Mouse (Mus musculus): Measurements from ENCODE around the gene 4930519P11Rik.

The 4930519P11Rik gene

GRCm38 (mm10) chr2:154617061-154617460, 3.8 kb upstream of the 4930519P11Rik start:
- Histone ChIP-seq H3K9me3 (ENCODE audit: low read length) (no peaks in the 10 kb centered on the region), H3K27me3 (ENCODE audit: insufficient read depth, low read length) (no peaks in the 10 kb centered on the region), H3K4me3 (replicated peaks; ENCODE audit: low read length) (no peak overlapping the region), H3K4me1 (replicated peaks; ENCODE audit: low read depth, low read length) (peaks cover 40% of the 10 kb centered on the region), H3K36me3 (ENCODE audit: insufficient read depth, low read length) (peaks cover 10% of the 10 kb centered on the region; the same call in 1 of the 2 replicates)
- no peak for TF ChIP-seq NANOG (IDR thresholded peaks at IDR 0.05; ENCODE audit: borderline replicate concordance, low read length)

- Histone ChIP-seq H3K27me3 (ENCODE audit: insufficient read depth, low read length) (no peaks in the 10 kb centered on the region), H3K4me3 (replicated peaks; ENCODE audit: low read length) (no peak overlapping the region), H3K9me3 (ENCODE audit: low read length) (no peaks in the 10 kb centered on the region), H3K4me1 (replicated peaks; ENCODE audit: low read depth, low read length) (peaks cover 46% of the 10 kb centered on the region), H3K36me3 (ENCODE audit: insufficient read depth, low read length) (0 out of 2 replicates have a peak, but pooled peaks cover 5% of the 10 kb centered on the region)
- no peak for TF ChIP-seq POU5F1 (IDR thresholded peaks at IDR 0.05; ENCODE audit: borderline replicate concordance, low read length)
- TF ChIP-seq CTCF (conservative IDR thresholded peaks at IDR 0.05; ENCODE audit: low read length), result no peak
- no peak for TF ChIP-seq NANOG (IDR thresholded peaks at IDR 0.05; ENCODE audit: borderline replicate concordance, low read length)
Observed at GRCm38 (mm10) chr2:154615674-154616073, 2.4 kb upstream of the 4930519P11Rik start.

DNA sequence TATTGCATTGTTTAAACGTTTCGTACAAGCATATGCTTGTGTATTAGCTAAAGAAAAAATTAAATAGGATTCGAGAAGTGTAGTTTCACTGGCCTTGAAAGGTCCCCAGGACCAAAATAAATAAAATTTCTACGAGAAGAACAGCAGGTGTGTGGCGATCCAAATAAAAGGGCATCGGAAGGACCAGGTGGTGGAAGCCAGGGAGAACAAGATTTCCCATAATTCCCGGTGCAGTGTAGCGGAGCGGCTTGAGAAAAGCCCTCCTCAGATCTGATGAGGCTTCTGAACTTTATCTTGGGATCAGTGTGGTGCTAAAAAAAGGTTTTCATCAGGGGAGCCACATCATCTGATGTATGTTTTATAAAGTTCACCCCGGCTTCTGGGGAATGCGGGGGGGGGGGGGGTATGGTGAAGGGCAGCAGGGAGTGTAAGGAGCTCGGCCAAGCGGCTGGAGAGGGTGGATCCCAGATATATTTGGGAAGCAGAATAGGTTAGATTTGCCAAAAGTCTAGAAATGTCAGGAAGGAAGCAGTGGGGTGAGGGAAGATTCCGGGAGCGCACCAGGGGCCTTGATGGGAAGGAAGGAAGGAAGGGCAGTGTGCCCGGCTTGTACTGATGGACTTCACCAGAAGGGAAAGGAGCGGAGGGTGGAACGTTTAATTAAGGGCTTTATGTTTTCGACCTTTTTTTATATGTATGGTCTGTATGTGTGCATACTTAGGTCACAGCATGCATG, 1.8 kb upstream of the 4930519P11Rik start:
- peak overlapping the region; percentile 84 for H3K4me3 ChIP-seq (replicated peaks; ENCODE audit: low read length)
- TF ChIP-seq CTCF (conservative IDR thresholded peaks at IDR 0.05; ENCODE audit: low read length) (no peak), POU5F1 (IDR thresholded peaks at IDR 0.05; ENCODE audit: borderline replicate concordance, low read length) (no peak), NANOG (IDR thresholded peaks at IDR 0.05; ENCODE audit: borderline replicate concordance, low read length) (no peak)

GRCm38 (mm10) chr2:154609050-154609767, 4.0 kb downstream of the 4930519P11Rik start:
- H3K4me1 ChIP-seq (replicated peaks; ENCODE audit: low read depth, low read length), result peaks cover 41% of the 10 kb centered on the region
- no peak overlapping the region for H3K4me3 ChIP-seq (replicated peaks; ENCODE audit: low read length)
- TF ChIP-seq POU5F1 (IDR thresholded peaks at IDR 0.05; ENCODE audit: borderline replicate concordance, low read length), result no peak
- TF ChIP-seq NANOG (IDR thresholded peaks at IDR 0.05; ENCODE audit: borderline replicate concordance, low read length), result no peak
- no peak for TF ChIP-seq CTCF (conservative IDR thresholded peaks at IDR 0.05; ENCODE audit: low read length)
- H3K36me3 ChIP-seq (ENCODE audit: insufficient read depth, low read length), result no peaks in the 10 kb centered on the region
- H3K27me3 ChIP-seq (ENCODE audit: insufficient read depth, low read length), result peaks cover 8% of the 10 kb centered on the region
- no peaks in the 10 kb centered on the region for H3K9me3 ChIP-seq (ENCODE audit: low read length)

More for the DNA sequence above, 1.8 kb upstream of the 4930519P11Rik start:
- H3K4me1 ChIP-seq (replicated peaks; ENCODE audit: low read depth, low read length), result peaks cover 44% of the 10 kb centered on the region
- H3K9me3 ChIP-seq (ENCODE audit: low read length), result no peaks in the 10 kb centered on the region
- H3K36me3 ChIP-seq (ENCODE audit: insufficient read depth, low read length), result 0 out of 2 replicates have a peak, but pooled peaks cover 5% of the 10 kb centered on the region
- no peaks in the 10 kb centered on the region for H3K27me3 ChIP-seq (ENCODE audit: insufficient read depth, low read length)

GRCm38 (mm10) chr2:154606965-154607364, 6.3 kb downstream of the 4930519P11Rik start:
- no peak for TF ChIP-seq POU5F1 (IDR thresholded peaks at IDR 0.05; ENCODE audit: borderline replicate concordance, low read length)
- no peak for TF ChIP-seq CTCF (conservative IDR thresholded peaks at IDR 0.05; ENCODE audit: low read length)
- no peak for TF ChIP-seq NANOG (IDR thresholded peaks at IDR 0.05; ENCODE audit: borderline replicate concordance, low read length)
- Histone ChIP-seq H3K27me3 (ENCODE audit: insufficient read depth, low read length) (peaks cover 8% of the 10 kb centered on the region), H3K4me1 (replicated peaks; ENCODE audit: low read depth, low read length) (peaks cover 43% of the 10 kb centered on the region), H3K36me3 (ENCODE audit: insufficient read depth, low read length) (no peaks in the 10 kb centered on the region), H3K4me3 (replicated peaks; ENCODE audit: low read length) (no peak overlapping the region), H3K9me3 (ENCODE audit: low read length) (no peaks in the 10 kb centered on the region)

DNA sequence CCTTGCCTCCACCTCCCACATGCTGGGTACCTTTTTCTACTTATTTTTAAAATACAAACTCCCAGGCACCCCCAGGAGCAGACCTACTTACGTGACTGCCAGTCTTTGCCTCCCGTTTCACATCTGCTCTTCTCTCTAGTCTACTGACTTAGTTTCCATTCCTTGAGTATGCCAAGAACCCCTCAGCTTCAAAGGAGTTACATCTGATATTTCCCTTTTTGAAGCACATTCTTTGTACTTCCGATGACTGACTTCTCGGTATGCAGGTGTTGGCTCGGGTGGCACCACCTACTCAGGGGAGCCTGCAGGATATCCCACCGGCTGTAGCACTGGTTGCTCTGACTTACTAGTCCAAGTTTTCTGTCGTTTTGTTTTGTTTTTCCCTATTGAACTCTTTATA, 9.1 kb downstream of the 4930519P11Rik start:
- peaks cover 5% of the 10 kb centered on the region; the same call in 1 of the 2 replicates for H3K36me3 ChIP-seq (ENCODE audit: insufficient read depth, low read length)
- H3K27me3 ChIP-seq (ENCODE audit: insufficient read depth, low read length), result peaks cover 4% of the 10 kb centered on the region; the same call in 1 of the 2 replicates
- H3K9me3 ChIP-seq (ENCODE audit: low read length), result no peaks in the 10 kb centered on the region
- H3K4me1 ChIP-seq (replicated peaks; ENCODE audit: low read depth, low read length), result peaks cover 26% of the 10 kb centered on the region
- TF ChIP-seq NANOG (IDR thresholded peaks at IDR 0.05; ENCODE audit: borderline replicate concordance, low read length) (no peak), POU5F1 (IDR thresholded peaks at IDR 0.05; ENCODE audit: borderline replicate concordance, low read length) (no peak), CTCF (conservative IDR thresholded peaks at IDR 0.05; ENCODE audit: low read length) (no peak)
- peak overlapping the region; percentile 86 for H3K4me3 ChIP-seq (replicated peaks; ENCODE audit: low read length)

DNA sequence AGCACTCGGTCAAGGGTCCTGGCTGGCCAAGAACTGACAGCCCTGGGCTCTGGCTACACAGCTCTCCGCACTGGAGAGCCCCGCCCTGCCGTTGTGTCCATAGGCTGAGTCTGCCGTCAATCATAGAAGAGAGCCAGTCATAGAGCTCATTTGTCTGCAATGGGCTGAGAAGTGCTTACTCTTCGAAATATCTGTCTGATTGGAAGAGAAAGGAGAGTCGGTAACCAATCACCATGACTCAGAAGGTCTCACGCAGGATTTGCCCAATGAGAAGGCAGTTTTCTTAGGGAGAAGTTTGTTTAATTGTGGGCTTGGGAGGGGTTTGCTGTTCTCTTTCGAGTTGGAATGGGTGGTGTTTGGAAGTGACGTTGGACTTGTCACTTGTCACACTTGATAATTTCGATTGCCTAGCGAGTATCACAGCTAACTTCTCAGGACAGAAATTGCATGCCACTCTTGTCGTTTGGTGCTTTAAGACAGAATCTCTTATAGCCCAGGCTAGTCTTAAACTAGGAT, 9.5 kb downstream of the 4930519P11Rik start, which contains the start of gene Pxmp4:
Gene Pxmp4, minus strand, starts transcription at position 71 of the 516 bp plus-strand sequence.
- TF ChIP-seq NANOG (IDR thresholded peaks at IDR 0.05; ENCODE audit: borderline replicate concordance, low read length) (no peak), CTCF (conservative IDR thresholded peaks at IDR 0.05; ENCODE audit: low read length) (no peak), POU5F1 (IDR thresholded peaks at IDR 0.05; ENCODE audit: borderline replicate concordance, low read length) (no peak)
- Histone ChIP-seq H3K9me3 (ENCODE audit: low read length) (no peaks in the 10 kb centered on the region), H3K36me3 (ENCODE audit: insufficient read depth, low read length) (peaks cover 5% of the 10 kb centered on the region; the same call in 1 of the 2 replicates), H3K27me3 (ENCODE audit: insufficient read depth, low read length) (peaks cover 4% of the 10 kb centered on the region; the same call in 1 of the 2 replicates), H3K4me3 (replicated peaks; ENCODE audit: low read length) (peak within 1 kb of the TSS; percentile 86), H3K4me1 (replicated peaks; ENCODE audit: low read depth, low read length) (peaks cover 22% of the 10 kb centered on the region)

DNA sequence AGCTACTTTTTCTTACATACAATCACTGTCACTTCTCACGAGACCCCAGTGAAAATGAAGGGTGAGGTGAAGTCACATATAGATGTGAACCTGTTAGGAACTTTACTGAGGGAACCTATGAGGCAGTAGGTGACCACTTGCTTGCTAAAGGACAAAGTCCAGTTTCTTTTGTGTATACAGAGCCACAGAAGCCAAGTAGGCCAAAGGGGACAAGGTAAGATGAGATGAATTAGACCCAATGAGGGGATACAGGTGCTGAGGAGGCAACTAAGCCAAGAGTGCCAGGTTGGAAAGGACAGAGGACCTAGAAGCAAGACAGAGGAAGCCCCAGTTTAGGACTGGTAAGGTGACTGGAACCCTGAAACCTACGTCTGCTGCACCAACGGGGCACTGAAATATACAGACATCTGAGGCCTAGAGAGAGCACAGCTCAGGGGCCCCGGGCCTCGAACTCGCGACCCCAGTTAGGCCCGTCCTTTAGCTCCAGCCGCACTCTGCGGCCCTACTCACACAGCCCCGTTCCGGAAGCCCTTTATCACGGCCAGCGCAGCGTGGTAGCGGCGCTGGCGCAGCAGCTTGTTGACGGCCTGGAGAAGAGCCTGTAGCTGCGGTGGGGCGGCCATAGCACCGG, 10.1 kb downstream of the 4930519P11Rik start:
- no peaks in the 10 kb centered on the region; the same call in 1 of the 2 replicates for H3K27me3 ChIP-seq (ENCODE audit: insufficient read depth, low read length)
- H3K4me3 ChIP-seq (replicated peaks; ENCODE audit: low read length), result peak overlapping the region; percentile 86
- peaks cover 5% of the 10 kb centered on the region for H3K36me3 ChIP-seq (ENCODE audit: insufficient read depth, low read length)
- peaks cover 19% of the 10 kb centered on the region for H3K4me1 ChIP-seq (replicated peaks; ENCODE audit: low read depth, low read length)
- TF ChIP-seq CTCF (conservative IDR thresholded peaks at IDR 0.05; ENCODE audit: low read length), result no peak
- no peak for TF ChIP-seq POU5F1 (IDR thresholded peaks at IDR 0.05; ENCODE audit: borderline replicate concordance, low read length)
- TF ChIP-seq NANOG (IDR thresholded peaks at IDR 0.05; ENCODE audit: borderline replicate concordance, low read length), result no peak
- H3K9me3 ChIP-seq (ENCODE audit: low read length), result no peaks in the 10 kb centered on the region

Data from E14TG2a.4 (cell line).